Mouse (Mus musculus) heart, postnatal 10 days (tissue): ENCODE measurements at regions not wholly inside any gene's neighbourhood (a gene's known extent, or its start where the extent isn't known, plus 50 kb on each side); places are given as distances from the start of the nearest gene placed in this dataset.

Experiments used
- DNase-seq, 2 experiments: peaks; one replicate each; pipeline ENCODE4 v3.0.0; 2021
- intact Hi-C: fragments of 180-260 bp; cut with DNase I; formaldehyde crosslinking; loops from one replicate; pipeline ENCODE4 v1.15.1; 2025

DNA sequence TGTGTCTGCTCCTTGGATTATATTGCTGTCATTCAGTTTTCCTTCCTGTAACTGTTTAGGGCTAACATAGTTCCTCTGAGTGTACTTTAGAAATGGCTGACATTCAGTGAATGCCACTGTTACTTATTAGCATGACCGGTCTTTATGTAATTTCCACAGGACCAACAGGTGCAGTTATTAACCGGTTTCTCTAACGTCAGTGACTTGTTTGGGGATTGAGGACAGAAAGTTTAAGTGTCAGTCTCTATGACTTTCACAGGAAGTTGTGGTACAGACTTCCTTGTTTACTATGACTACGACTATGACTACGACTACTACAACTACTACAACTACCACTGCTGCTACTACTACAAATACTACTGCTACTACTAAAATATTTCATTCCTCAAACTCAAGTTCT is 170.4 kb upstream of the Ptger4 start:
- intact Hi-C loops, result no loop called here

GRCm38 (mm10) chr15:5416031-5416430 is 172.0 kb upstream of the Ptger4 start:
- intact Hi-C loops, result no loop called here
- DNase-seq, result no peak

More for the DNA sequence above, 170.4 kb upstream of the Ptger4 start:
- no peak for DNase-seq

- no peak for DNase-seq
- intact Hi-C loops, result no loop called here
Measured at GRCm38 (mm10) chr15:5426641-5427040, 182.7 kb upstream of the Ptger4 start.

DNA sequence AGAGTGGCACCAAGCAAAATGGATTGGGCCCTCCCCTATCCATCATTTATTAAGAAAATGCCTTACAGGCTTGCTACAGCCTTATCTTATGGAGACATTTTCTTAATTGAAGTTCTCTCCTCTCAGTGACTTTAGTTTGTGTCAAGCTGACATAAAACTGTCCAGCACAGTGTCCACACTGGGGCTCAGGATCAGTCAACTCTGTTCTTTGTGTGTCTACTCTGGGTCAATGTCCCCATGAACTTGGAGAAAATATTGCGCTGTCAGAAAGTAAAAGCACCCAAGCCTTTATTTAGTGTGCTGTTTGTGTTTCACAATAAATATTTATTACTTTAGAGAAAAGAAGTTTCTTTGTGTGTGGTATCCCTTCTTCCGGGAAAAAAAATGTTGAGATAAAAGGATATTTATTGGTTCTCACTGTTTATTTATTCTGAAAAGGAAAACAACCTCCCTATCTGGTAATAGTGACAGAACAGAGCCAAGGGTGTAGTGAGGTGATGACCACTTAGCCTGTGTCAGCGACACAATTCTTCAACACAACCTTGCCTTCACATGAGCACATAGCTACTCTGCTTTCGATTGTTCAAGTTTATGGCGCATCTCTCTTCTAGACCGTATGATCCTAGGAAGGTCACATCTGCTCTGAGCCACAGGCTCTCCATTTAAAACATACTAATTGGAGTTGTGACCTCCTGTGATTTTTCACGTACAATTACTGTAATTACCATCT is 183.5 kb upstream of the Ptger4 start:
- intact Hi-C loops, result no loop called here
- no peak for DNase-seq

GRCm38 (mm10) chr15:5432018-5432417 is 188.0 kb upstream of the Ptger4 start:
- no peak for DNase-seq
- intact Hi-C loops, result no loop called here

DNA sequence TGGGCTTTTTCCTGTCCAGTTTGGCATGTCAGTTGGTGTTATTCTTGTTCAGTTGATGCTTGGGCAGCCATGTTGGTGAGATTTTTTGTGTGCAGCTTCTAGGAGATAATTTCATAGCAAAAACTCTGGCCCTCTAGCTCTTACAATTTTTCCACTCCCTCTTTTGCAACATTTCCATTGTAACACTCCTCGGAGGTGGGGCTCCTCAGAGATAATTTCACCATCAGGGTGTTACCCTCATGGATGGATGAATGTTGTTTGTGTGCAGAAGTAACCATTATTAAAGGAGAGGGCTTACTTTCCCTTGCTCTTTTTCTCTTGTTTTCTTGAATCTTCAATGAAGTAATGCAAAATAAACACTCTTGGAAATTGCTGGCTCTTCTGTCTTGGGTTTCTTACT is 193.0 kb upstream of the Ptger4 start:
- no peak for DNase-seq
- intact Hi-C loops, result no loop called here

DNA sequence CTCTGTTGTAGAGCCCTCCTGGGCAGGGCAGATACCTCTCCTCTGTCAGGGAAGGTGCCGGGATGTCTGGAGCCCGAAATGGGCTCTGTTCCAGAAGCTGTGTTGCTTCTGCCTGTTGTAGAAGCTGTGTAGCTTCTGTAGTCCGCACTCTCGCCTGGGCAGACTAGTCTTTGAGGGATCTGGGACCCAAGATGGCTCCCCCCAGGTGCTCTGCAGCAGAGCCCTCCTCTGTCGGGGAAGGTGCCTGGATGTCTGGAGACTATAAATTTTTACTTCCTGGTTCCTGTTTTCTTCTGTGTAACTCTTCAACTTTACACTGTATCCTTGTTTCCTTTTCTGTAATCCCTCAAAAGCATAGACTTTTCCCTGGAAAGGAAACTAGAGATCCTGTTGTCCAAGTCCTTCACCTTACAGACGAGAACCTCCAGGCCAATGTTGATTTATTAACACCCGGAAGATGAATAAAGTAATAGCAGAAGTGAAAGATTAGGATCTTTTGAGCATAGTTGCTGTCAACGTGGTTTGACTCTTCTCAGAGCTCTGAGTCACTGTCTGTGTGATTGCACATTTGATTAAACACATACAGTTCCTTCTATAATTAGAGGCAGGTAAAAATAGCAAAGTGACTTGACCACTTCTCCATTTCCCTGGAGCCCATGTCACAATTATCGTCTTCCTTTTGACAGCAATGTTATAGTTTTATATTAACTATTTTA is 202.2 kb upstream of the Ptger4 start:
- intact Hi-C loops, result no loop called here
- peak in 1 of 2 experiments; percentile 5 for DNase-seq

- intact Hi-C loops, result no loop called here
- DNase-seq, result peak; percentile 9 to 10
Measured at GRCm38 (mm10) chr15:5446756-5447314, 202.8 kb upstream of the Ptger4 start.

GRCm38 (mm10) chr15:5447707-5448496 is 203.9 kb upstream of the Ptger4 start:
- intact Hi-C loops, result no loop called here

DNA sequence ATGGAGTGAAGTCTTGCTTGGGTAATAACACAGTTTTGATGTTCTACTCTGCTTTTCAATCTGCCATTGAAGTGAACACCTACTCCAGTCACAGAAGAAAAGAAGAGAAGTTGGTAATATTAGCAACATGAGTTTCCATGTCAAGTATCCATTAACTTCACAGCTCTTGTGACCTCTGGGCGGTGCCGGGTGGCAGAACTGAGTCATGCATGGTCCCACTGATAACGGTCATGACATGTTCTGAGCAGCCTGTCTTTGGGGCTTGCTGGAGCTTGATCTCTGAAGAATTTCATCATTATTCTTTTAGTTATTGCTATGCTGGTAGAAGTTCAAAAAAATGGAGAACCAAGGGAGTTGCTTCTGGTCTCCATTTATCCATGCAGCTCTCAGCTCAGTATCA is 215.1 kb upstream of the Ptger4 start:
- no peak for DNase-seq
- intact Hi-C loops, result no loop called here

More at GRCm38 (mm10) chr15:5447707-5448496, 203.9 kb upstream of the Ptger4 start:
- DNase-seq, result no peak

DNA sequence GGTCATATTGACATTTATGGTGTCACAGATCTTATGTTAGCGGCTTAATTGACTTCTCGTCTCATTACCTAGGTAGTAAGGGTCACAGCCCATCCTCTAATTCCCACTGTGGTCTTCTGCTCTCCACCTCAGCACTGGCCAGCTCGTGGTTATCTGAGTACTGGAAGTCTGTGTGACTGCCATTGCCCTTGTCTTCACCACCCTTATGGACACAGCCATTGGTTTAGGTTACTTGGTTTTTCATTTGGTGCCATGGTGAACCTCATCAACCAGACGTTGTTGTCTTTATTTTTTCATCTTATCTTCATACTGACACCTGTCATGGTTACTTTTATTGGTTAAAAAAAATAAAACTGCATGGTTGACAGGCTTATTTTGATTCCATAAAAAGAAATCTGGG is 215.6 kb upstream of the Ptger4 start:
- no peak for DNase-seq
- intact Hi-C loops, result no loop called here

- DNase-seq, result no peak
- intact Hi-C loops, result no loop called here
Measured at GRCm38 (mm10) chr15:5462651-5463050, 218.7 kb upstream of the Ptger4 start.

DNA sequence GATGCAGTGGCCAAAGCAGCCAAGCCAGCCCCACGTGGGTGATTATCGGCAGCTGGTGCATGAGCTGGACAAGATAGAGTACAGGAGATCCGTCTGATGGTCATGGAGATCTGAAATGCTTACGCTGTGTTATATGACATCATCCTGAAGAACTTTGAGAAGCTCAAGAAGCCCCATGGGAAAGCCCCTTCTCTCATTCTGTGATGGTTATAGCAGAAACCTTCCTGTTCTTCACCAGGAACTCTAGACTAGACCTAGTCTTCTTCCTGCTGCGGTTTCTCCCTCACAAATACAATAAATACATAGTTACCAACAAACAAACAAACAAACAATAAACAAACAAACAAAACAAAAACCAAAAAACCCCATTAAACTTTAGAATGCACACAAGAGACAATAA is 220.7 kb upstream of the Ptger4 start:
- intact Hi-C loops, result no loop called here

DNA sequence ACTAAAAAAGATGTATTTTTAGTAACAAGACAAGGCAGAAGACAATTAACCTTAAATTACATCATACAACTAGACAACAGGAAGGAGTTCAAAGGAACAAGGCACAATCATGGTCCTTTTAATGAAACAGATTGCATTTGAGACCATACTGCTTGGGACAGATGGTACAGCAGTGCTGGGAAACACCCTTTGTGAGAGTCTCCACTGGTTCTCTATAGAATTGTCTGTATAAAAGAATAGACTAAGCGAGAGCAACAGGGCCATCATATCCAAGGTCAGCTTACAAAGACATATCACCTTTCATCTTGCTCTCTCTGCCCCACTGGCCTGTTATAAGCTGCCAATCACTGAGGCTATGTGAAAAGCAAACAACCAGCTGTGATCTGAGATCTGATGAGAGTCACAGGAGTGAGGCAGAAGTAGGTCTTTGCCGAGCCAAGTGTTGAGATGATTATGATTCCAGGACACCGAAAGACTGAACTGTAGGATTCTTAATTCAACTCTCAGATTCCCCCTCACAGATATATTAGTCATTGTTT is 224.6 kb upstream of the Ptger4 start:
- no peak for DNase-seq
- intact Hi-C loops, result no loop called here

More for the DNA sequence above, 220.7 kb upstream of the Ptger4 start:
- DNase-seq, result no peak

- intact Hi-C loops, result no loop called here
- no peak for DNase-seq
Measured at GRCm38 (mm10) chr15:5475389-5475995, 231.5 kb upstream of the Ptger4 start.

- no peak for DNase-seq
- intact Hi-C loops, result no loop called here
Measured at GRCm38 (mm10) chr15:5493286-5493685, 249.3 kb upstream of the Ptger4 start.

DNA sequence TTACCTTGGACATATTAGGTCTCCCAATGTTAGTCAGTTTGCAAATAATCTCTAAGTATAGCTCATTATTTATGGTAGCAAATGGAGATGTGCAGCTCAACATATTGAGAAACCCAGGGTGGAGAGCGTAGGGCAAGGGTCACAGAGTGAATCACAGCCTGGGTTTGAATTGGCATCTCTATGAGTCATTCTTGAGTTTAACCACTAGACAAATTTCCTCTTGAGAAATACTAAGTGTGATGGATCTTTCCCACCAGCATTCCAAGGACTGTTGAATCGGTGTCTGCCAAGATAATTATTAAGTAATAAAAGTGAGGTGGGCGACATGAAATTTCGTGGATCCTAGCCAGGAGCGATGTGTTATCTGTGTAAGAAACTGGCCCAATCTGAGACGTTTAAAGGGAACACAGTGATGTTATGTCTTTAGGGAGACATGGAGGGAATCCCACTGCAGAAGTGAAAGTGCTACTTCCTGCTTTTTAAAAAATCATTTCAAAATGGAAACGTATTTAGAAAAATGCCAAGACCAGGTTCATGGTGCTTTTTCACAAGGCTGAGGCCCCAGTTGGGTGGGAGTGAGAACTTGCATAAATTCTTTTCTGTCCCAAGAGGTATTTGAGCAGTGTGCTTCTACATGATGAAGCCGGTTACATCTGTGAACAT is 251.3 kb upstream of the Ptger4 start:
- peak in 1 of 2 experiments; percentile 8 for DNase-seq
- intact Hi-C loops, result no loop called here

DNA sequence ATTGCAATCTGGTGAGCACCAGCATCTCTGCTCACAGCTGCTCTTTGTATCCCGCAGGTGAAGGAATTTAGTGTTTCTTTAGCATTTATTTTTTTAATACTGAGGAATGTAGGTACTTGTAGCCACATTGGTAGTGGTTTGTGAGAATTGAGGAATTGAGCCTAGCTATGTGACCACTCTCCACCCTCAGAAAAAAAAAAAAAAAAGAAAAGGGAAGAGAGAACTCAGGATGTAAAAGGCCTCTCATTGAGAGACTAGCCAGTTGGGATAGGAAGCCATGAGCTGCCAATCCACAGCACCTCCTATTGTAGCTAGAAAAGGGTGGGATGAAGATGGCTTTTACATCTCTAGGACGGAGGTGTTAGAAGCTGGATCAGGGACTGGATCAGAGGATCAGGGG is 252.0 kb upstream of the Ptger4 start:
- DNase-seq, result no peak
- intact Hi-C loops, result no loop called here

DNA sequence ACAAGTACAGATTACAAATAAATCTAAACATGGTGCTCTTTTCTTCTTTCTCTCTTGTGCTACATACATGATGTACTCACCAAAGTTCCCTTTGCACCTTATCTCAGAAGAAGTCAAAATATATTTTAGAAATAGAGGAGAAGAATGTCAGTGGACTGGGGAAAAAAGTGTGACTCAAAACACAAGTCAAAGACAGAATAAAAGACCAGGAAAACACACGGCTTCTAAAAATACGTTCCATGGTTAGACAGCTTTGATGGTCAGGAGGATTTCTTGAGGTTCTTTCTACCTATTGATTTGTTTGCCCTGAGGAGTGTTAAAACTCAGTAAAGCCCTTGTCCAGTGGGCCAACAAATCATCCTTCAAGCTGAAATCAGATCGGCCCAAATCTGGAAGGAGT is 260.5 kb upstream of the Ptger4 start:
- DNase-seq, result no peak
- intact Hi-C loops, result no loop called here
